Mouse (Mus musculus): ENCODE results near the gene Tcf7. TPM values are rescaled to one million over a fixed set of nuclear protein-coding genes. Genes with fewer than 3 reads are reported as not detected.

The Tcf7 gene
- polyA plus RNA-seq, 1 experiment from 2014 or later, result 6.3 TPM

DNA sequence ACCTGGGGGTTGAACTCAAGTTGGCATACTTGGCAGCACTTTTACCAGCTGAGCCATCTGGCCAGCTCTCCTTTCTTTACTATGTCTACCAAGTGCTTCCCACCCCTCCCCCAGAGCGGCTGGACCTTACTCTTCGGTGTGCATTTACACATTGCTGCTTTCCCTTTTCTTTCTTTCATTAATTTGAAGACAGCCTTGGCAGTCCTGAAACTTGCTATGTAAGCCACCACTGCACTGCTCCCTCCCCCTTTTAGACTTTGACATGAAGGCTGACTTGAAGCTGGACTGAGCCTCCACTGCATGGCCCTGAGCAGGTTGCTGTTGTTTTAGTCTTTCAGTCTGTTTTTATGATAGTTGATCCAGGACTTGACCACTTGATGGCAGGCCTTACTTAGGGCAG lies 33.4 kb downstream of the Tcf7 start:
- Histone ChIP-seq H3K4me2 (no peak overlapping the region), H3K4me3 (no peak overlapping the region)
- 97% methylated on average over 2 of the region's 2 CpGs for WGBS

DNA sequence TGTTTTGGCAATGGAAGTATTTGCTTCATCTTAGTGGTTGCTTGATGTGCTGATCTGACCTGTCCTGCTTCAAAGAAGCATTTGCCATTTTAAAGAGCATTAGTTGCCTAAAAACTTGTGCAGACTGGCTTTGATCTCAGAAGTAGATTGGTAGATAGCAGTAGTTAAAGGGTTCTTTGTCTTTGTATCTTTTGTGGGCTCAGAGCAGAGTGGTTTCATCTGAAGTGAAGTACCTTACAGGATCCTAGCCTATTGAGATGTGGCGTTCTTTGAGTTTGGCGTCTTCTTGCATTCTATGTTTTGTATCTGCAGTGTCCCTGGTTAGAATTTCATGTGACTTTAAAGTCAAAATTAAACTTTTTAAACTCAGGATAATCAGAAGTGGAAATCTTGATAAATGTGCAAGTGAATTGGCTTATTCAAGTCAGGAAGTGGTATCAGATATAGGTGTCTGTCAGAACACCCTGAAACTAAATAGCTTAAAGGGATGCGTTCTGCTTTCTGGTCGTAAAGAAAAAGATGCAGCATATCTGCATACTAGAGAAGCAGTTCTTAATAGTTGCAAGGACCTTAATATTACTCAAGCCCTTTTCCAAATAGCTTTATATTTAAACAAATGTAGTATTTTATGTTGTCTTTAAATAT lies 41.8 kb downstream of the Tcf7 start:
- Histone ChIP-seq H3K4me3 (no peak overlapping the region), H3K36me3 (peaks cover 55% of the 10 kb centered on the region), H3K9me3 (replicated peaks) (no peaks in the 10 kb centered on the region), H3K27me3 (replicated peaks) (no peaks in the 10 kb centered on the region), H3K27ac (ENCODE audit: poor library complexity, severe bottlenecking) (no peak overlapping the region), H3K9ac (no peak overlapping the region), H3K4me1 (replicated peaks) (no peaks in the 10 kb centered on the region), H3K4me2 (no peak overlapping the region)
- 85% methylated on average over 4 of the region's 4 CpGs for WGBS
- ATAC-seq (ENCODE audit: insufficient number of reproducible peaks, low FRiP score), result no peak

More for the DNA sequence above, 33.4 kb downstream of the Tcf7 start:
- Histone ChIP-seq H3K27ac (ENCODE audit: poor library complexity, severe bottlenecking) (no peak overlapping the region), H3K4me1 (replicated peaks) (peaks cover 6% of the 10 kb centered on the region), H3K9me3 (replicated peaks) (no peaks in the 10 kb centered on the region), H3K27me3 (replicated peaks) (no peaks in the 10 kb centered on the region), H3K36me3 (peaks cover 31% of the 10 kb centered on the region), H3K9ac (no peak overlapping the region)
- no peak for ATAC-seq (ENCODE audit: insufficient number of reproducible peaks, low FRiP score)

DNA sequence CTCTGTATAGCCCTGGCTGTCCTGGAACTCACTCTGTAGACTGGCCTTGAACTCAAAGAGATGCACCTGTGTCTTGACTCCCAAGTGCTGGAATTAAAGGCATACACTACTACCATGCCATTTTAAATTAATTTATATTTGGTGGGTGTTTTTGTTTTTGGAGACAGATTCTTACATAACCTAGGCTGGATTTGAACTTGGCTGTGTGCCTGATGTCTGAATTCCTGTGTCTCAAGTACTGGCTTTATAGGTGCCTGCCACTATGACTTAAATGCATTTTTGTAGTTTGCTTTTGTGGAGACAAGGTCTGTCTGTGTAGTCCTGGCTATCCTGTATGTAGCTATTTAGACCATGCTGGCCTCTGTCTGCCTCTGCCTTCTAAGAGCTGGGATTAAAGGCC lies 48.3 kb downstream of the Tcf7 start:
- H3K9ac ChIP-seq, result no peak overlapping the region

DNA sequence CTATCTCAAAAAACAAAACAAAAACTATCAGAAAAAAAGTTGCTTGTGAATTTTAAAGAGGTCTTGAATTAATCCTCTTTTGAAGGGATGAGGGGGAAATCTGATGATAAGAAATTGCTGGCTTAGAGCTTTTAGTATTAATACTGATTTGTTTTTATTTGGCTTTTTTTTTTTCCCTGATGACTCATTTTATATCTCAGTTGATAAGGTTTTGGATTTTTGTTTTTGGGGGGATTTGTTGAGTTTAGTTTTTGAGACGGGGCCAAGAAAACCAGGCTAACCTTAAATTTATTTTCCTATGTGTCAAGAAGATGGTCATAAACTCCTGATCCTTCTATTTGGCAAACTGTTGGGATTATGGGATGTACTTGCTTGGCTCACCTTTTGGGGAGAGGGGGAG lies 48.9 kb downstream of the Tcf7 start:
- H3K4me3 ChIP-seq, result no peak overlapping the region
- H3K9me3 ChIP-seq (replicated peaks), result no peaks in the 10 kb centered on the region
- H3K27ac ChIP-seq (ENCODE audit: poor library complexity, severe bottlenecking), result no peak overlapping the region
- no peak overlapping the region for H3K9ac ChIP-seq
- peak overlapping the region; percentile 55 for H3K4me2 ChIP-seq
- peaks cover 19% of the 10 kb centered on the region for H3K4me1 ChIP-seq (replicated peaks)
- H3K36me3 ChIP-seq, result peaks cover 25% of the 10 kb centered on the region
- ATAC-seq (ENCODE audit: insufficient number of reproducible peaks, low FRiP score), result no peak
- 80% methylated on average over 1 of the region's 1 CpGs for WGBS
- no peaks in the 10 kb centered on the region for H3K27me3 ChIP-seq (replicated peaks)

More for the DNA sequence above, 48.3 kb downstream of the Tcf7 start:
- Histone ChIP-seq H3K4me2 (no peak overlapping the region), H3K36me3 (peaks cover 28% of the 10 kb centered on the region), H3K27me3 (replicated peaks) (no peaks in the 10 kb centered on the region), H3K4me1 (replicated peaks) (peaks cover 19% of the 10 kb centered on the region), H3K4me3 (no peak overlapping the region), H3K27ac (ENCODE audit: poor library complexity, severe bottlenecking) (no peak overlapping the region), H3K9me3 (replicated peaks) (no peaks in the 10 kb centered on the region)
- no peak for ATAC-seq (ENCODE audit: insufficient number of reproducible peaks, low FRiP score)

DNA sequence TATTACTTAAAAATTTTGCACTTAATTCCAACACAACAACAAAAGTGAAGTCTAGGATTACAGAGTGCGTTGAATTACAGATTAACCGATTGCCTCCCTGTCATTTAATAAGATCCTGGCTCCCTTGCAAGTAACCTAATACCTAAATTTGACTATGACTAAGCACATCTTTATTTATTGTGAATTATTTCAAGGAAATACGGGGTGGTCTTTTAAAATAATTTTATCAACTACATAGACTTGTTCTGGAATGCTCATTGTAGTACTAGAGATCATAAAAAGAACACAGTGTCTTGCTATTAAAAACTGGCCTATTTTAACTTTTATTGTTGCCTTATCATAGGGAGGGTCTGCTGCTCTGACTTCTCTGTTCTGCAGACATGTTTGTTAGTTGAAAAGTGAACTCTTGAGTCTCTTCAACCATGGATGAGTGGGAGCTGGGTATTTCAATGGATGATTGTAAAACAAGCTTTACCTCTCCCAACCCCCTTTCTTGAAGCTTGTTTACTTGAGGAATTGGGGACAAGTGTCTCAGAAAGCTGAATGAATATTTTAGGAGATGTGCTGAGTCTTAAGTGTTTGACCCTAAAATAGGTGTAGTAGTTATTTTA lies 49.7 kb downstream of the Tcf7 start:
- Histone ChIP-seq H3K27me3 (replicated peaks) (no peaks in the 10 kb centered on the region), H3K4me1 (replicated peaks) (peaks cover 19% of the 10 kb centered on the region), H3K36me3 (peaks cover 20% of the 10 kb centered on the region), H3K4me2 (peak overlapping the region; percentile 55), H3K9ac (no peak overlapping the region), H3K9me3 (replicated peaks) (no peaks in the 10 kb centered on the region), H3K27ac (ENCODE audit: poor library complexity, severe bottlenecking) (no peak overlapping the region), H3K4me3 (peak overlapping the region; percentile 95)
- WGBS, result 23% methylated on average over 3 of the region's 3 CpGs
- ATAC-seq (ENCODE audit: insufficient number of reproducible peaks, low FRiP score), result no peak

DNA sequence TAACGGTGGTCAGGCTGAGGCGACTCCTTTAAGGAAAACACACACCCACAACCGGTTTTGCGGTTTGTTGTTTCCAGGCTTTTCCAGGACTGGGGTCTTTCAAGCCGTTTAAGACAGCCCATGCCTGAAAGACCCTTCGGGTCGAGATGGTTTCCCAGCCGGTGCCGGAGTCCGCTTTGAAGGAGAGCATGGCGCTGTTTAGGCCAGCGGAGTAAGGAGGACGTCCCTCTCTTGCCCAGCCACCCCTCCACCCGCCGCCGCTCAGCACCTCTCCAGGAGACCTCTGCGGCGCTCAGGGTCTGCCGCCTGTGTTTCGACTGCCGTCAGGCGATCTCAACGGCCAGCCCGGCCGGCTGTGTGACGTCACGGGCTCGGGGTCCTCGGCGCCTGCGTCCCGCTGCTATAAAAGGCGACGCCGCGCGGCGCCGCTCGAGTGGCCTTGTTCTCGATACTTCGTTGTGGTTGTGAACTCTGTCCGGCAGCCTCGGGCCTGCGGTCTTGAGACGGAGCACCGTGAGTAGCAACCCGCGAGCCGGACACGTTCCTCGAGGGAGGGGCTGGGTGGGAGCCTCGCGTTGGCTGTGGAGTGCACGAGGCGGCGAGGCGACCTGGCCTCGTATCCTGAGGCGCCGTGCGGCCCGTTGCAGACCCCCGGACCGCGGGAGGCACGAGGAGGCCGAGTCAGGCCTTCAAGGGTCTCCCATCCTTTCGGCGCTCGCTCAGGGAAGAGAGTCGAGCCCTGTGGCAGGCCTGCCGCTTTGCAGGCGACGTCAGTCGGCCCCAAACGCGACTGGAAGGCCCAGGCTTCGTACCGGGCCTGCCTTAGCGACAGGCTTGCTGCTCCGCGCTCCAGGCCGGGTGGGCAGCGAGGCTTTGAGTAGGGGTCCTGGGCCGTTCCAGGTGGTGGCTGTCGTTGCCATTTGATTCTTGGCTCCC lies 50.9 kb downstream of the Tcf7 start, which contains the start of gene Skp1a:
Gene Skp1a (plus strand): TSS at position 390 of the 936 bp plus-strand sequence.
- no peaks in the 10 kb centered on the region for H3K9me3 ChIP-seq (replicated peaks)
- peak within 1 kb of the TSS; percentile 95 for H3K4me3 ChIP-seq
- H3K4me2 ChIP-seq, result peak within 1 kb of the TSS; percentile 91
- peak; percentile 93 for ATAC-seq (ENCODE audit: insufficient number of reproducible peaks, low FRiP score)
- H3K27me3 ChIP-seq (replicated peaks), result no peaks in the 10 kb centered on the region
- peak within 1 kb of the TSS; percentile 96 for H3K27ac ChIP-seq (ENCODE audit: poor library complexity, severe bottlenecking)
- H3K4me1 ChIP-seq (replicated peaks), result peaks cover 19% of the 10 kb centered on the region
- peak within 1 kb of the TSS; percentile 99 for H3K9ac ChIP-seq
- under 1% methylated on average over 83 of the region's 87 CpGs for WGBS
- H3K36me3 ChIP-seq, result peaks cover 11% of the 10 kb centered on the region; the same call in 1 of the 2 replicates

DNA sequence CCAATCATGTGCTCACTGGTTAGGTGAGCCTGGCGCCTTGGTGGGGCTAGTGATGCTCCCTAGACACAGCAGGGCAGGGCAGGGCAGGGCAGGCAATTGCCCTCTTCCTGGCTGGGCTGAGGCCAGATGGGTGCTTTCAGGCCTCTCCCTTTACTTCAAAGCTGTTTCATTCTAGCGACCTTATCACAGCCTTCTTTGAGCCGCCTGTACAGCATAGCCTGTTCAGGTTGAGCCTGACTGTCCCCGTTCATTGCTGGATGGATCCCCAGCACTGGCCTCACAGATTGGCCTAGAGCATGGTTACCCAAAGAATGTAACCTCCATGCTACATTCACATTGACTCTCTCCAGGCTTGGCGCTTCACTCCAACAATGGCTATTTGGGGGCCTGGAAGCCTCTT lies 52.1 kb downstream of the Tcf7 start:
- Histone ChIP-seq H3K9ac (peak overlapping the region; percentile 42), H3K4me3 (peak overlapping the region; percentile 95), H3K9me3 (replicated peaks) (no peaks in the 10 kb centered on the region), H3K36me3 (peaks cover 2% of the 10 kb centered on the region; the same call in 1 of the 2 replicates), H3K27me3 (replicated peaks) (no peaks in the 10 kb centered on the region), H3K4me1 (replicated peaks) (peaks cover 19% of the 10 kb centered on the region), H3K4me2 (peak overlapping the region; percentile 91), H3K27ac (ENCODE audit: poor library complexity, severe bottlenecking) (no peak overlapping the region)
- no peak for ATAC-seq (ENCODE audit: insufficient number of reproducible peaks, low FRiP score)
- 55% methylated on average over 5 of the region's 5 CpGs for WGBS

DNA sequence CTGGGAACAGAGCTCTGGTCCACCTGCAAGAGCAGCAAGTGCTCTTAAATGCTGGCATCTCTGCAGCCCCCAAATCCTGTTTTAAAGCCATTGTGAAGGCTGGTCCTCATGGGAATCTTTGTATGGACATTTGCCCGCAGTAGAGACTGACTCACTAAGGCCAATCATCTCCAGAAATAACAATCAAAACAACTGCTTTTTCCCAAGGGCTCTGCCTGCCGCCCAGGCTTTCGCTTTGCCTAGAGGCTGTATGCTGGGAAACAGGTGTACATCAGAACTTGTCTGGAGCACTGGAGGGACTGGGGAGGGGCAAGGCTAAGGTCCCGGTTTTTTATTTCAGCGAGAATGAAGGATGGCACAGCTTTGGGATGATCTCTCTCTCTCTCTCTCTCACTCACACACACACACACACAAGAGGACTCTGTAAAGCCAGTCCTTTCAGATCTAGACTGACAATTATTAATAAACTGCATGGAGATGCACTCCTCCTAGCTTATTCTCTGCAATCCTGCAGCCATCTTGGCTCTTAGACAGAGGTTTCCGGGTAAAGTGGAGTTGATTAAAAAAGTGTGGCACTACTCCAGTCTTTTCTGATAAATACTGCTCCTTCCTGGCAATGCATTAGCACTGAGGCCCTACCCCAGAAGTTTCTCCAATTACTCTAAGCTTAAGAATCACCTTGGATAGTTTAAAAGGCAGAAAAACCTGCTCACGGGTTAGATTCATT lies 53.9 kb downstream of the Tcf7 start:
- WGBS, result 77% methylated on average over 7 of the region's 7 CpGs
- ATAC-seq (ENCODE audit: insufficient number of reproducible peaks, low FRiP score), result no peak

DNA sequence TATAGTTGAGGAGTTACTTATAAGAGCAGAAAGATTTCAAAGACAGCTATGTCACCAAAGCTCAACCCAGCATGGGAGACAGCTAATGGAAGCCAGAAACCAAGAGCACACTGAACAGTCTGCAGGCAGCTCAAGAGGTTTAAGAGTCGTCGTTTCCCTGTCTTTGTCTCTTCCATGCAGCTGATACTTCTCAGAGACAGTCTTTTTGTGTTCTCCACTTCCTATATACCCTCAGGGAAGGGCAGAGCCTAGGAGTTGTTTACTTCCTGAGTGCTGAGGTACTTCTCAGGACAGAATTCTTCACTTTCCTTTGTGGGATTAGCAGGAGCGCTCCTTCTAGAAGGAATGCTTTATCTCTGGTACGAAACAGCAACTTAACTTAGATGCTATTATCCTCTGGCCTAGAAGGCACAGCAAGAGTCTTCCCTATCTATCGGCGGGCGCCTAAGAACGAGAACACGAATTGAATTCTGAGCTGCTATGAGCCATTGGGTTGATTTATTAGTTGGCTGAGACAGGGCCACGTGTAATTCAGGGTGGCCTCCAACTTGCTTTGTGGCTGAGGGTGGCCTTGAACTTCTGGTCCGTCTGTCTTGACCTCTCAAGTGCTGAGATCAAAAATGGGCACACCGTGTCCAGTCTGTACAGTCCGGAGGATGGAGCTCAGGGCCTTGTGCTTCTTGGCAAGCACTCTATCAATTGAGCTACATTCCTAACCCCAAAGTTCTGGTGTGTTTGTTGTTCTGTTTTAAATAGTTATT lies 55.2 kb downstream of the Tcf7 start:
- Histone ChIP-seq H3K27ac (ENCODE audit: poor library complexity, severe bottlenecking) (no peak overlapping the region), H3K4me1 (replicated peaks) (peaks cover 16% of the 10 kb centered on the region), H3K4me3 (no peak overlapping the region), H3K9me3 (replicated peaks) (no peaks in the 10 kb centered on the region), H3K9ac (no peak overlapping the region), H3K27me3 (replicated peaks) (peaks cover 15% of the 10 kb centered on the region; the same call in 1 of the 2 replicates), H3K4me2 (no peak overlapping the region), H3K36me3 (no peaks in the 10 kb centered on the region)
- 74% methylated on average over 13 of the region's 13 CpGs for WGBS
- no peak for ATAC-seq (ENCODE audit: insufficient number of reproducible peaks, low FRiP score)

More for the DNA sequence above, 53.9 kb downstream of the Tcf7 start:
- Histone ChIP-seq H3K4me3 (no peak overlapping the region), H3K9me3 (replicated peaks) (no peaks in the 10 kb centered on the region), H3K27ac (ENCODE audit: poor library complexity, severe bottlenecking) (no peak overlapping the region), H3K9ac (no peak overlapping the region), H3K36me3 (no peaks in the 10 kb centered on the region), H3K4me2 (no peak overlapping the region), H3K27me3 (replicated peaks) (peaks cover 13% of the 10 kb centered on the region; the same call in 1 of the 2 replicates), H3K4me1 (replicated peaks) (peaks cover 19% of the 10 kb centered on the region)

DNA sequence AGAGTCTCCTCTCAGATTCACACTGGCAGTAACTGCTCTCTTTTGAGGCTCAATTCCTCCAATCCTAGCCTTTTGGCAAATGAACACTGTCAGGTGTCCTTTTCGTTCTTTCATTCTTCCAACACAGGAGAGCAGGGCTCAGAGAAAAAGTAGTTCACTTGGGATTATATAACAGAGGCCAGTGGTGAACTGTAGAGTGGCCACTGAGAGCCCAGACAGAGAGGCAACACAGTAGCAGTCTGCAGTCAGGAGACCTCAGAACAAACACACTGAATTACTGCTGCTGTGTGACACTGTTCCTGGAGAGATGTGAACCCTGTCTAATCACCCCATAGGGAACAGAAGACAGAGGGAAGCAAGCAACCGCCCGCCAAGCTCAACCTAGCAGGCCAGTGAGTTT lies 55.8 kb downstream of the Tcf7 start:
- WGBS, result 63% methylated on average over 3 of the region's 3 CpGs
- H3K9me3 ChIP-seq (replicated peaks), result no peaks in the 10 kb centered on the region
- H3K4me2 ChIP-seq, result no peak overlapping the region
- no peak overlapping the region for H3K4me3 ChIP-seq
- peaks cover 16% of the 10 kb centered on the region for H3K4me1 ChIP-seq (replicated peaks)
- H3K27me3 ChIP-seq (replicated peaks), result peaks cover 15% of the 10 kb centered on the region; the same call in 1 of the 2 replicates
- H3K9ac ChIP-seq, result no peak overlapping the region
- H3K27ac ChIP-seq (ENCODE audit: poor library complexity, severe bottlenecking), result no peak overlapping the region
- no peaks in the 10 kb centered on the region for H3K36me3 ChIP-seq
- no peak for ATAC-seq (ENCODE audit: insufficient number of reproducible peaks, low FRiP score)
